In genomic region chr16:51169294-51169693, GRCm38 (mm10) we compare ENCODE assay signal across 23 mouse cellular contexts.
DNase-seq lines count a peak whose midpoint lies in the region; ATAC-seq and TF ChIP-seq lines count a peak whose summit lies in the region.
"Had no signal": no experiment of that assay in that cellular context is flagged by ENCODE, and none has a peak within 500 bp of the region (broad histone marks: within the 10 kb centered on the region; RNA-seq: fewer than 3 reads in every experiment).

No protein-coding gene starts in this region.

- TF ChIP-seq POLR2A in thymus, adult 2 months (IDR thresholded peaks at IDR 0.05; ENCODE audit: control insufficient read depth, extremely low read depth, insufficient read depth, low read length, poor library complexity): no peak

- H3K4me1 ChIP-seq in midbrain, postnatal 0 days (ENCODE audit: insufficient read depth, low read length): no peaks in the 10 kb centered on the region
- no peaks in the 10 kb centered on the region for H3K4me1 ChIP-seq in midbrain, embryonic 10.5 days
- H3K4me1 ChIP-seq in thymus, adult 2 months (replicated peaks; ENCODE audit: control insufficient read depth, insufficient read depth, low read length): no peaks in the 10 kb centered on the region
- H3K4me1 ChIP-seq: embryonic facial prominence, embryonic 12.5 days; heart, embryonic 12.5 days; hindbrain, embryonic 12.5 days; intestine, embryonic 15.5 days; kidney, embryonic 15.5 days; midbrain, embryonic 15.5 days had no signal

- CTCF ChIA-PET in Patski (lab: Charles Lee): no interaction called here

- H3K27me3 ChIP-seq in midbrain, postnatal 0 days (ENCODE audit: insufficient read depth, low read length): no peaks in the 10 kb centered on the region
- H3K27me3 ChIP-seq in midbrain, embryonic 10.5 days (ENCODE audit: low read depth, poor library complexity, severe bottlenecking): no peaks in the 10 kb centered on the region
- H3K27me3 ChIP-seq in Patski: no peaks in the 10 kb centered on the region
- no peaks in the 10 kb centered on the region for H3K27me3 ChIP-seq in thymus, adult 2 months (ENCODE audit: control insufficient read depth, insufficient read depth, low read length)
- H3K27me3 ChIP-seq: embryonic facial prominence, embryonic 12.5 days; heart, embryonic 12.5 days; hindbrain, embryonic 12.5 days; intestine, embryonic 15.5 days; kidney, embryonic 15.5 days; midbrain, embryonic 15.5 days had no signal

- H3K9me3 ChIP-seq in midbrain, postnatal 0 days (ENCODE audit: low read length): no peaks in the 10 kb centered on the region
- H3K9me3 ChIP-seq in midbrain, embryonic 10.5 days (replicated peaks): no peaks in the 10 kb centered on the region
- H3K9me3 ChIP-seq: embryonic facial prominence, embryonic 12.5 days; heart, embryonic 12.5 days; hindbrain, embryonic 12.5 days; intestine, embryonic 15.5 days; kidney, embryonic 15.5 days; midbrain, embryonic 15.5 days had no signal

- in situ Hi-C loops in Patski (cut with MboI; ENCODE audit: low pct_unique_long_range_greater_than_20kb): no loop called here

- no peak overlapping the region for H3K4me2 ChIP-seq in midbrain, postnatal 0 days (ENCODE audit: low read depth, low read length, poor library complexity, severe bottlenecking)
- H3K4me2 ChIP-seq: embryonic facial prominence, embryonic 12.5 days; heart, embryonic 12.5 days; hindbrain, embryonic 12.5 days; intestine, embryonic 15.5 days; kidney, embryonic 15.5 days; midbrain, embryonic 15.5 days had no signal

- no peak for DNase-seq in layer of hippocampus, adult 2 months (ENCODE audit: low spot score in 2 of 2)
- DNase-seq in layer of hippocampus, postnatal 10 days (ENCODE audit: low spot score in 2 of 2): no peak
- DNase-seq in midbrain, postnatal 0 days (ENCODE audit: low spot score): no peak
- DNase-seq in midbrain, embryonic 10.5 days (ENCODE audit: low spot score): no peak
- DNase-seq in Patski (ENCODE audit: low read depth, low spot score): no peak
- DNase-seq in retina, embryonic 14.5 days (ENCODE audit: low spot score): no peak
- no peak for DNase-seq in thymus, adult 2 months
- DNase-seq: adrenal gland, postnatal 10 days; cerebellum, adult 9-11 months; heart, postnatal 14 days; layer of hippocampus, postnatal 36 days; right cerebral cortex, postnatal 4 days; thymus, postnatal 14 days had no signal

- no peak for ATAC-seq in midbrain, postnatal 0 days (ENCODE audit: low FRiP score)
- no peak for ATAC-seq in Patski
- ATAC-seq: activated CD4-positive, CD25-positive, alpha-beta regulatory T cell, adult 4 months; CD4-positive, CD25-positive, alpha-beta regulatory T cell, adult 4 months; forebrain, embryonic 16.5 days; intestine, embryonic 15.5 days; midbrain, embryonic 15.5 days had no signal

- TF ChIP-seq CTCF in layer of hippocampus, adult 2 months (conservative IDR thresholded peaks at IDR 0.05): peak; percentile 48
- TF ChIP-seq CTCF in midbrain, postnatal 0 days (IDR thresholded peaks at IDR 0.05): peak; percentile 24
- TF ChIP-seq CTCF in Patski (IDR thresholded peaks at IDR 0.05): peak; percentile 30
- no peak for TF ChIP-seq CTCF in thymus, adult 2 months (IDR thresholded peaks at IDR 0.05; ENCODE audit: borderline replicate concordance, control insufficient read depth, extremely low read depth, insufficient read depth, low read length, poor library complexity)

- POLR2A ChIA-PET in Patski (lab: Charles Lee): no interaction called here

- no peak overlapping the region for H3K9ac ChIP-seq in midbrain, postnatal 0 days (replicated peaks; ENCODE audit: low read length, poor library complexity, severe bottlenecking)
- H3K9ac ChIP-seq: embryonic facial prominence, embryonic 12.5 days; heart, embryonic 12.5 days; hindbrain, embryonic 12.5 days; intestine, embryonic 15.5 days; kidney, embryonic 15.5 days; midbrain, embryonic 15.5 days had no signal

- no peak overlapping the region for H3K4me3 ChIP-seq in layer of hippocampus, adult 2 months
- H3K4me3 ChIP-seq in midbrain, postnatal 0 days (ENCODE audit: low read depth, low read length): no peak overlapping the region
- no peak overlapping the region for H3K4me3 ChIP-seq in midbrain, embryonic 10.5 days
- H3K4me3 ChIP-seq in thymus, adult 2 months (ENCODE audit: control insufficient read depth, insufficient read depth, low read length): no peak overlapping the region
- H3K4me3 ChIP-seq: embryonic facial prominence, embryonic 12.5 days; erythroblast, embryonic 14.5 days; heart, embryonic 12.5 days; hindbrain, embryonic 12.5 days; intestine, embryonic 15.5 days; kidney, embryonic 15.5 days; midbrain, embryonic 15.5 days had no signal

- no peak overlapping the region for H3K27ac ChIP-seq in layer of hippocampus, adult 2 months
- H3K27ac ChIP-seq in midbrain, postnatal 0 days (ENCODE audit: low read depth, low read length): no peak overlapping the region
- no peak overlapping the region for H3K27ac ChIP-seq in midbrain, embryonic 10.5 days (replicated peaks)
- no peak overlapping the region for H3K27ac ChIP-seq in thymus, adult 2 months (ENCODE audit: control insufficient read depth, insufficient read depth, low read length)
- H3K27ac ChIP-seq: embryonic facial prominence, embryonic 12.5 days; hindbrain, embryonic 12.5 days; intestine, embryonic 15.5 days; kidney, embryonic 15.5 days; midbrain, embryonic 15.5 days had no signal

- WGBS in midbrain, postnatal 0 days: 77% methylated on average over 7 of the region's 7 CpGs
- 71% methylated on average over 7 of the region's 7 CpGs for WGBS in midbrain, embryonic 10.5 days
- WGBS in thymus, adult 2 months: 77% methylated on average over 7 of the region's 7 CpGs

- no peaks in the 10 kb centered on the region for H3K36me3 ChIP-seq in midbrain, postnatal 0 days (ENCODE audit: insufficient read depth, low read length)
- H3K36me3 ChIP-seq in midbrain, embryonic 10.5 days: no peaks in the 10 kb centered on the region
- H3K36me3 ChIP-seq in thymus, adult 2 months (ENCODE audit: control insufficient read depth, insufficient read depth, low read length): no peaks in the 10 kb centered on the region
- H3K36me3 ChIP-seq: embryonic facial prominence, embryonic 12.5 days; heart, embryonic 12.5 days; hindbrain, embryonic 12.5 days; intestine, embryonic 15.5 days; kidney, embryonic 15.5 days; midbrain, embryonic 15.5 days had no signal
